Mouse (Mus musculus): ENCODE measurements around the gene Gk5. TPM values are rescaled to one million over a fixed set of nuclear protein-coding genes. Genes with fewer than 3 reads are reported as not detected.
"Not testable (repeated sequence)": the region's sequence is repeated elsewhere in the genome, so short reads cannot be mapped to it uniquely, and the experiment has no call there.

Gk5 gene
- 2.9 and 3.1 TPM in 2 replicates for polyA plus RNA-seq (2016; fragmentation: Nextera tagmentation; extraction: Ambion mirVana)

DNA sequence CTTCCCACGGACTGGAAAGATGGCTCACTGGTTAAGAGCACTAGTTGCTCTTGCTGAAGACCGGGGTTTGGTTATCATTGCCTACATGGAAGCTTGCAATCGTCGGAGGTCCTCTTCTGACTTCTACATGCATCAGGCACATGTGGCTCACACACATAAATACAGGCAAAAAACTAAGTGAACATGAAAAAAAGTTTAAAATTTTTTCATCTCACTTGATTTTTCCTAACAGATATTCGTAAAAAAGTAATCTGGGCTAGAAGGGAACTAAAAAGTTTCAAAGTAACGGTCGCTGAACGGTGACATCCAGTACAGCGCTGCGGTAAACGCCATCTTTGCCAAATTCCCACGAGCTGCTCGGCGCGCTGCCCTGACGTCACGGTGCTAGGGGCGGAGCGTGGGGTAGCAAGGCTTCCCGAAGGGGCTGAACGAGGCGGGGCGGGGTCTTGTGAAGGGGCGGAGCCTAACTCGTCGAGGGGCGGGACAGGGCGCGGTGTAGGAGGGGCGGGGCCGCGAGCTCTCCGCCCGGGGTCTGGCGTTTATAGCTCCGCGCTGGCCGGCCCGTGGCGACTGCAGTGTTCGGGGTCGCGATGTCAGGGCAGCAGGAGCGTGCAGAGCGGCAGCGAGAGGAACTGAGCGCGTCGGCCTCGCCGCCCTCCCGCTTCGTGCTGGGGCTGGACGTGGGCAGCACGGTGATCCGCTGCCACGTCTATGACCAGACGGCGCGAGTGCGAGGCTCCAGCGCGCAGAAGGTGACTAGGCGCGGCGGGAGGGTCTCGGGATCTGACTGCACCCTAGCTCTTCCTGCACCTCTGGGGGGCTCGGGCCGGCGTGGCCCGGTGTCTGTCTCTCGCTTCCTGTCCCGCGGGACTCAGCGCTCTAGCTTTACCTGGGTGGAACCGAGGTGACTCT is at the start of gene Gk5:
Gk5 (plus strand) TSS at position 502 of the 912 bp plus-strand sequence.
- peaks cover 16% of the 10 kb centered on the region for H3K27me3 ChIP-seq (ENCODE audit: low read depth, poor library complexity, severe bottlenecking)
- H3K9me3 ChIP-seq (replicated peaks): no peaks in the 10 kb centered on the region
- peaks cover 10% of the 10 kb centered on the region; the same call in 1 of the 2 replicates for H3K4me1 ChIP-seq
- under 1% methylated on average over 76 of the region's 76 CpGs for WGBS
- peak within 1 kb of the TSS; percentile 79 for H3K27ac ChIP-seq (replicated peaks)
- no peaks in the 10 kb centered on the region for H3K36me3 ChIP-seq
- peak within 1 kb of the TSS; percentile 65 for H3K4me3 ChIP-seq
- DNase-seq (ENCODE audit: low spot score): peak; percentile 99

DNA sequence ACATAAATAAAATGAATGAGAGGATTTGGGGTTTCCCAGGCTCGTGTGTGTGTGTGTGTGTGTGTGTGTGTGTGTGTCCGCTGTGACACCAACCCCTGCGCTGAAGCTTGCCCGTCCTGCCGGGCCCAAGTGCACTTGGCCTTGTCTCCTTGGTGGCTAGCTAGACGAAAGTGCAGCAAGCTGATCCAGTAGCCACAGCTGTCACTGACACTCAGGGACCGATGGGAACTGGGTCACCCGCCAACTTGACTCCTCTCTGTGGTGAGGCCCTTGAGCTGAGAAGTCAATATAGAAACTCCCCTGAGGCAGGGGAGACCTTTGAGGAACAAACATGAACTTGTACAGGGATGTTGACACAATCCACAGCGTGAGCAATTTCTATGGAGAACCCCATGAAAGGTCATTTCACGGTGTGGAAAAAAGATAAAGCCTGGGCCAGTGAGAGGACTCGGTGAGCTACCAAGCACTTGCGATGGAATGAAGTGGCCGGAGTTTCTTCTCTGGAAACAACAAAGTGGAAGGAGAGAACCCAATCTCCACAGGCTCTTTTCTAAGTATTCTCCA is 40.3 kb upstream of the Gk5 start:
- no peak for DNase-seq (ENCODE audit: low spot score)
- no peaks in the 10 kb centered on the region for H3K9me3 ChIP-seq (replicated peaks)
- no peaks in the 10 kb centered on the region for H3K36me3 ChIP-seq
- 92% methylated on average over 13 of the region's 13 CpGs for WGBS
- no peak overlapping the region for H3K4me3 ChIP-seq
- no peaks in the 10 kb centered on the region for H3K4me1 ChIP-seq
- no peak overlapping the region for H3K27ac ChIP-seq (replicated peaks)
- H3K27me3 ChIP-seq (ENCODE audit: low read depth, poor library complexity, severe bottlenecking): no peaks in the 10 kb centered on the region

DNA sequence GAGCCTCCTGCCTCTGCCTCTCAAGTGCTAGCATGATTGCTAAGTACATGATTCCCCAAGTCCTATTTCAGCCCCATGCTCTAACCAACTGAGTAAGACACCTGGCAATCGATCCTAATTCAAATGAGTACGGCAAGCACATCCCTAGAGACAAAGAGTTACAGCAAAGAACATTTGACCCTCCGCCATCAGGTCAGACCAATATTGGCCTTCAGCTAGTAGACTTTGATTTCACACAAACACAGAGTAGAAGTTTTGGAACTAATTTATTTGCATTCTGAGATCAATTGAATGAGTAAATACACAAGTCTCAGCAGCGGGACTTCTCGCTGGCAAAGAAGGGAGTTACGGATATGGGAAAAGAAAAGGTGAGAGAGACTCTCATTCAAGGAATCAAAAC is 33.9 kb upstream of the Gk5 start:
- no peaks in the 10 kb centered on the region for H3K4me1 ChIP-seq
- H3K27ac ChIP-seq (replicated peaks): no peak overlapping the region
- no peak for DNase-seq (ENCODE audit: low spot score)
- H3K4me3 ChIP-seq: no peak overlapping the region
- WGBS: 91% methylated on average over 6 of the region's 6 CpGs
- H3K9me3 ChIP-seq (replicated peaks): no peaks in the 10 kb centered on the region
- no peaks in the 10 kb centered on the region for H3K27me3 ChIP-seq (ENCODE audit: low read depth, poor library complexity, severe bottlenecking)
- H3K36me3 ChIP-seq: no peaks in the 10 kb centered on the region

DNA sequence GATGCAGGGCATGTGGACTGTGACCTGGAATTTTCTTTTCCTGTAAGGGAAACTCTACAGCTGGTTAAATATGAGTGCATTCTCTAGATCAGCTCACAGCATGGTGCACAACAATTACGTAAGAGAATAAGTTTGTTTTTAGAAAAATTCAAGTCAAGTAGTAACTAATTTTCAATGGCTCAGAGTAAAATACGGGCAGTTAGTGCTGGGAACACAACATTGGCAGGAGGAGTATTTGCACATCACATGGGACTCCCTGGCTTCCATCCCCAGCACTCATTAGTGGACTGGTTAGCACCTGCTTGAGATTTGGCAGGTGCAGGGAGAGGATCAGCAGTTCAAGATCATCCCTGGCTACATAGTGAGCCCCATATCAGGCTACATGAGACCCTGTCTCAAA is 31.5 kb upstream of the Gk5 start:
- H3K36me3 ChIP-seq: no peaks in the 10 kb centered on the region
- no peaks in the 10 kb centered on the region for H3K9me3 ChIP-seq (replicated peaks)
- H3K4me1 ChIP-seq: no peaks in the 10 kb centered on the region
- no peak overlapping the region for H3K4me3 ChIP-seq
- 84% methylated on average over 2 of the region's 2 CpGs for WGBS
- DNase-seq (ENCODE audit: low spot score): no peak
- H3K27me3 ChIP-seq (ENCODE audit: low read depth, poor library complexity, severe bottlenecking): no peaks in the 10 kb centered on the region
- H3K27ac ChIP-seq (replicated peaks): no peak overlapping the region

DNA sequence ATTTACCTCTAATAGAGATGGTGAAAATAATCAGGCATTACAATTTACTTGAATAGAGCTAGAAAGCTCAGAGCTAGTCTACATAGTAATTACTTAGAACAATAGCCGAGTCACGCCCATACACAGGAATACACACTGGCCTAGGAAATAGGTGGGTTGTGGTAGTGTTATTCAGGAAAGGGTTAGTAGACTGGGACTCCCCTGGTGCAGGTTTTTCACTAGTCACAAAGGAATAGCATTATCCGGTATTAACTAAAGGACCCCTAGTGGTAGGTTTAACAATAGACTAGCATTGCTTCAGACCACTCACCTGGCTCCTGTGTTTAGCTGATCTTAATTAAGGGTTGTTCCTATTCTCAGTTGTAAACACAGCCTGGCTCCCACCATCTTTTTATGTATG is 30.7 kb upstream of the Gk5 start:
- WGBS: 84% methylated on average over 3 of the region's 3 CpGs
- not testable (repeated sequence) for H3K27me3 ChIP-seq (ENCODE audit: low read depth, poor library complexity, severe bottlenecking); DNase-seq (ENCODE audit: low spot score); H3K36me3 ChIP-seq; H3K27ac ChIP-seq (replicated peaks); H3K4me3 ChIP-seq; H3K9me3 ChIP-seq (replicated peaks); H3K4me1 ChIP-seq

DNA sequence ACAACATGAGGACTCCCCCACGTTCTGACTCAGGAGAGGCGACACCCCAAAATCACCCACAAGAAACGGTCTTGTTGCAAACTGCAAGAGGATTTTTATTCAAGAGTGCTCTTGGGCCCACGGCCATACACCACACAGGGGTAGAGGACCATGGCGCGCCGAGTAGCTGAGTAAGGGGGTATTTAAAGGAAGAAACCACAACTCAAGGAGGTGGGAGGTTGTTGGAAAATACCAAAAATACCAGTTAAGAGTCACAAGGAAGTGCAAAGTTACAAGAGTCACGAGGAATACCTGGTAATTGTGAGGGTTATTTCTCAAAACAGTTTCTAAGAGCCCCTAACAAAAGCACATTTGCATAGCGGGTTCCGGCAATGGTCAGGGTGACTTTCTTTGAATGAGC is 26.5 kb upstream of the Gk5 start:
- H3K27me3 ChIP-seq (ENCODE audit: low read depth, poor library complexity, severe bottlenecking); H3K4me3 ChIP-seq; H3K36me3 ChIP-seq; H3K4me1 ChIP-seq; H3K27ac ChIP-seq (replicated peaks); DNase-seq (ENCODE audit: low spot score): not testable (repeated sequence)
- WGBS: 90% methylated on average over 10 of the region's 10 CpGs
- H3K9me3 ChIP-seq (replicated peaks): peaks cover 22% of the 10 kb centered on the region

DNA sequence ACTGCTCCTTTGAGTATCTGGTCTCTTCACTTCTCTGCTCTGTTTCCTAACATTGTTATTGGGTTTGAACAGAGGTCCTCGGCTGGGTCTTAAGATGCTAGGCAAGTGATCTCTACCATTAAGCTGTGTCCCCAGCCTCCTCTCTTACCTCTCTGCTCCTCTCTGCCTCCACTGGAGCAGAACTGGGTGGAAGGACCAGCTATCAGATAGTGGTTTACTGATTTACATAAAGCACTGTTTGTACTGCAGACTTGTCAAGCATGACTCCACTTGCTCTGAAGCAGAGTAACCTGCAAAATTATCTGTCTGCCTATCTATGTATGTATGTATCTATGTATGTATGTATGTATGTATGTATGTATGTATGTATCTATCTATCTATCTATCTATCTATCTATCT is 25.9 kb upstream of the Gk5 start:
- Histone ChIP-seq H3K36me3 (no peaks in the 10 kb centered on the region), H3K4me1 (no peaks in the 10 kb centered on the region), H3K27ac (replicated peaks) (no peak overlapping the region), H3K27me3 (ENCODE audit: low read depth, poor library complexity, severe bottlenecking) (no peaks in the 10 kb centered on the region), H3K9me3 (replicated peaks) (peaks cover 27% of the 10 kb centered on the region), H3K4me3 (no peak overlapping the region)
- DNase-seq (ENCODE audit: low spot score): no peak
- 89% methylated on average over 1 of the region's 1 CpGs for WGBS

DNA sequence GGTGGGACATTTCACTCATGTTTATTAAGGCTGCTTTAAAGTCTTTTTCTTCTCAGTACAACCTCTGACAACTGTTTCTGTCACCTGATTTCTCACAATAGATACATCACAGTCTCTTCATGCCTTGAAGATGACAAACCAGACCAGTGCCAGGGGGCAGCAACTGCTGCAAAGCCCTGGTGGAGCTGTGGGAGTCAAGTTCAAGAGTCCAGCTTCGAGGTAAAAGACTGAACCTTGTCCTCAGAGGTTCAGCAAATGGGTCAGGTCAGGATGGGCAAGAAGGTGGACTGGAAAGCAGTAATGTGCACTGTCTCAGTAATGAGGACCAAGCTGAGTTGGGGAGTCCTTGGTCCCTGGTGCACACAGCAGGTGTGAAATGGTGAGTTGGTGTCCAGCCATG is 24.8 kb upstream of the Gk5 start:
- H3K4me1 ChIP-seq: no peaks in the 10 kb centered on the region
- H3K27ac ChIP-seq (replicated peaks): no peak overlapping the region
- WGBS: 51% methylated on average over 1 of the region's 1 CpGs
- DNase-seq (ENCODE audit: low spot score): no peak
- H3K36me3 ChIP-seq: no peaks in the 10 kb centered on the region
- H3K9me3 ChIP-seq (replicated peaks): peaks cover 36% of the 10 kb centered on the region
- no peaks in the 10 kb centered on the region for H3K27me3 ChIP-seq (ENCODE audit: low read depth, poor library complexity, severe bottlenecking)
- H3K4me3 ChIP-seq: no peak overlapping the region

DNA sequence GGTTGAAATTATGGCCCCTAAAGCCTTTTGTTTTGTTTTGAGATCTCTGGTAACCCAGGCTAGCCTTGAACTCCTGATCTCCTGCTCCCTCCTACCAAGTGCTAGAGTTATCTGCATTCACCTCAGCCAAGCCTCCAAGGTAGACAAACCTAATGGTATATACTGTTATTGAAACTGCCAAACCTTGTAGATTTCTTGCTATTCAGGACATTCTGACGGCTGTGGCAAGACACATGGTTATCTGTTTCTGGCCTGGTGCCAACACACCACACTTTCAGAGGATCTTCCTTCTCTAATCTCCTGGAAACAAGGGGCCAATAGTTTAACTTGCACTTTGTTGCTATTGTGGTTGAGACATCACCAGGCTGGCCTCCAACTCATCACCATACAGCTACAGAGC is 24.0 kb upstream of the Gk5 start:
- Histone ChIP-seq H3K27me3 (ENCODE audit: low read depth, poor library complexity, severe bottlenecking) (no peaks in the 10 kb centered on the region), H3K9me3 (replicated peaks) (peaks cover 45% of the 10 kb centered on the region), H3K36me3 (no peaks in the 10 kb centered on the region), H3K27ac (replicated peaks) (no peak overlapping the region), H3K4me1 (no peaks in the 10 kb centered on the region), H3K4me3 (no peak overlapping the region)
- WGBS: 97% methylated on average over 1 of the region's 1 CpGs
- no peak for DNase-seq (ENCODE audit: low spot score)

DNA sequence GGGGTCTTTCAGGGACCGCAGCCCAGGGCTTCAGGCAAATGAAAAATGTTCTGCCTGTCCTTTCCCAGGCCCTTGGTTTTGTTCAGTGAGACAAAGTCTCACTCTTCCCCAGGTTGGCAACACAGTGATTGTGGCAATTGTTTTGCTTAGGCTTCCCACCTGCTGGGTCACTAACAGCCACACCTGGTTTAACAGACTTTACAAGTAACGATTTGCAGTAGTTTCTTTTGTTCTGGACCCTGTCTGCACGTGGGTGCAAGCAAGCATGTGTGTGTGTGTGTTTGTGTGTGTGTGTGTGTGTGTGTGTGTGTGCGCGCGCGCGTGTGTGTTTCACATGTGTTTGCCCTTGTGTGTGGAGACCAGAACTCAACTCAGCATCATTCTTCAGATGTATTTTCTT is 16.3 kb upstream of the Gk5 start:
- Histone ChIP-seq H3K4me1 (no peaks in the 10 kb centered on the region), H3K4me3 (no peak overlapping the region), H3K36me3 (no peaks in the 10 kb centered on the region), H3K27me3 (ENCODE audit: low read depth, poor library complexity, severe bottlenecking) (no peaks in the 10 kb centered on the region), H3K9me3 (replicated peaks) (peaks cover 40% of the 10 kb centered on the region), H3K27ac (replicated peaks) (no peak overlapping the region)
- no peak for DNase-seq (ENCODE audit: low spot score)
- 88% methylated on average over 8 of the region's 8 CpGs for WGBS

DNA sequence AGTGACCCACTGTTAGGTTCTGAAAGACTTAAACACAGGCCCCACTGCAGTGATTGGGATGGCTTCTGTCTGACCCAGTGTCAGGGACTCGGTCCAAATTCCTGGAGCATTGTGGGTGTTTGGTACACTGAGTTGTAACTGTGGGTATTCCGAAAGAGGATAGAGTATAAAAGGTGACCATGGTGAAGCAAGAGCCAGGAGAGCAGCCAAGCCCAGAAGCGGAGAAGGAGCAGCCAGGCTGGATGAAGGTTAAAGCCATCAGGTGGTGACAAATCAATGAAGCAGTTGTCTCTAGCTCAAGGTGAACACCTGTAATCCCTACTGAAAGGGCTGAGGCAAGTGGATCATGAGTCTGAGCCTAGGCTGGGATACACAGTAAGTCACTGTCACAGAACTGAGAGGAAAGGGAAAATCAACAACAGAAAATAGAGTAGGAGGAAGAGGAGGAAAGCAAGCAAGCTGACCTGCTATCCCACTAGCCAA is 6.2 kb upstream of the Gk5 start:
- no peaks in the 10 kb centered on the region for H3K36me3 ChIP-seq
- no peak overlapping the region for H3K27ac ChIP-seq (replicated peaks)
- H3K4me1 ChIP-seq: no peaks in the 10 kb centered on the region
- H3K9me3 ChIP-seq (replicated peaks): no peaks in the 10 kb centered on the region
- 91% methylated on average over 3 of the region's 3 CpGs for WGBS
- H3K27me3 ChIP-seq (ENCODE audit: low read depth, poor library complexity, severe bottlenecking): no peaks in the 10 kb centered on the region
- no peak overlapping the region for H3K4me3 ChIP-seq
- DNase-seq (ENCODE audit: low spot score): no peak

DNA sequence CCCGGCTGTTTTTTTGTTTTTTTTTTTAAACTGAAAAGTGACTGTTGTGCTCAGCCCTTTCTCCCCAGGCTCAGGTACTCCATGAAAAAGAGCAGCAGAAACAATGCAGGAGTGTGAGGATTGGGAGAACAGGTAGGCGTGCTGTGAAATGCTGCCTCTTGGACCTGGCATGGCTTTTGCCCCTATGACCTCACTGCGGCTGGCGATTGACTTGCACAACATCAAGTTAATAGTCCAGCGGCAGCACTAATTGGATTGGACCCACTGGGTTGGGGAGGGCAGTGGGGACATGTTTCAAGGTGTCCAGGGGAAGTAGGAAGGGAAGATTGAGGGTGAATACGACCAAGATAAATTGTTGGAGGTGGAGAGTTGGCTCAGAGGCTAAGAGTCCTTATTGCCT is 2.4 kb upstream of the Gk5 start:
- H3K9me3 ChIP-seq (replicated peaks): no peaks in the 10 kb centered on the region
- DNase-seq (ENCODE audit: low spot score): no peak
- 91% methylated on average over 6 of the region's 6 CpGs for WGBS
- no peaks in the 10 kb centered on the region for H3K36me3 ChIP-seq
- H3K27me3 ChIP-seq (ENCODE audit: low read depth, poor library complexity, severe bottlenecking): peaks cover 16% of the 10 kb centered on the region
- no peak overlapping the region for H3K27ac ChIP-seq (replicated peaks)
- H3K4me3 ChIP-seq: no peak overlapping the region
- peaks cover 10% of the 10 kb centered on the region; the same call in 1 of the 2 replicates for H3K4me1 ChIP-seq

DNA sequence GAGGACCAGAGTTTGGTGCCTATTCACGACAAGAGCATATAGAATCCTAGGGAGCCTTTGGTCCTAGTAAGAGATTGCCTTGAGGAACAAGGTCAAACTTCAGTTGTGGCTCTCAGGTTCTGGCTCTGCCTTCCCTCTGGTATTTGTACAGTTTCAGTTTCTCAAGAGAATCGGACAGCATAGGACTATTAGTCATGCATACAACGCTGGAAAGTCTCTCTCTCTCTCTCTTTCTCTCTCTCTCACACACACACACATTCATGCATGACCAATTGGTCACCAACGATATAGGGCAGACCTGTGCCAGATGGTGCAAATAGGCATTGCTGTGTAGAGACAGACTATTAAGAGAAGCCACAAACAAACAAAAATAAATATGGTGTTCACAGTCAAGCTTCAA is 946 bp upstream of the Gk5 start:
- H3K27ac ChIP-seq (replicated peaks): no peak overlapping the region
- peaks cover 10% of the 10 kb centered on the region; the same call in 1 of the 2 replicates for H3K4me1 ChIP-seq
- H3K4me3 ChIP-seq: peak overlapping the region; percentile 65
- no peak for DNase-seq (ENCODE audit: low spot score)
- H3K27me3 ChIP-seq (ENCODE audit: low read depth, poor library complexity, severe bottlenecking): peaks cover 16% of the 10 kb centered on the region
- no peaks in the 10 kb centered on the region for H3K9me3 ChIP-seq (replicated peaks)
- H3K36me3 ChIP-seq: no peaks in the 10 kb centered on the region
- WGBS: 81% methylated on average over 4 of the region's 4 CpGs

Measured in midbrain, embryonic 10.5 days (tissue).